Mouse (Mus musculus): Measurements from ENCODE around the gene Trim38. TPM values are rescaled to one million over a fixed set of nuclear protein-coding genes. Genes with fewer than 3 reads are reported as not detected.

Trim38 gene
- polyA plus RNA-seq, 1 experiment: 0.05 TPM

DNA sequence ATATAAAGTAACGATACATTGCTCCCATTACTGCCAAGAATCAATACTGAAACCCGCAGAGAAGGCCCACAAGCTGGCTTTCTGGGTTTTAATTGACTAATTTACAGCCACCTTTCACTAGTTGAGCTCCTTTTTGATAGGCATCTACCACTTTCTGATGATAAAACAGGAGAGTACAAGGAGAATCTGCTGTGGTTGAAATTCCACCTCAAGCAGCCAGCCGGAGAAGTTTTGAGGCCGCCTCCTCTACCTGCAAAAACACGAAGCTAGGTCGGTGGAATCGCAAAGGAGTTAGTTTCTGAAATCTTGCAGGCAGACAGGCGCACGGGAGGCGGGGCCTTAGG lies 6.5 kb upstream of the Trim38 start:
- under 1% methylated on average over 10 of the region's 10 CpGs for WGBS
- Histone ChIP-seq H3K27ac (ENCODE audit: insufficient read depth, low read depth, low read length) (peak overlapping the region; percentile 46; the same call in 1 of the 2 replicates), H3K4me1 (ENCODE audit: control insufficient read depth, insufficient read depth, low read length) (peaks cover 8% of the 10 kb centered on the region; the same call in 1 of the 2 replicates), H3K36me3 (ENCODE audit: control insufficient read depth, insufficient read depth, low read length) (no peaks in the 10 kb centered on the region), H3K4me3 (ENCODE audit: insufficient read depth, low read depth, low read length) (peak overlapping the region; percentile 52), H3K27me3 (replicated peaks; ENCODE audit: control insufficient read depth, insufficient read depth, low read length) (no peaks in the 10 kb centered on the region)
- DNase-seq: no peak
- TF ChIP-seq CTCF (conservative IDR thresholded peaks at IDR 0.05; ENCODE audit: insufficient read depth, insufficient read length, low read depth, low read length) (no peak), POLR2A (IDR thresholded peaks at IDR 0.05; ENCODE audit: low read depth, low read length) (no peak)

DNA sequence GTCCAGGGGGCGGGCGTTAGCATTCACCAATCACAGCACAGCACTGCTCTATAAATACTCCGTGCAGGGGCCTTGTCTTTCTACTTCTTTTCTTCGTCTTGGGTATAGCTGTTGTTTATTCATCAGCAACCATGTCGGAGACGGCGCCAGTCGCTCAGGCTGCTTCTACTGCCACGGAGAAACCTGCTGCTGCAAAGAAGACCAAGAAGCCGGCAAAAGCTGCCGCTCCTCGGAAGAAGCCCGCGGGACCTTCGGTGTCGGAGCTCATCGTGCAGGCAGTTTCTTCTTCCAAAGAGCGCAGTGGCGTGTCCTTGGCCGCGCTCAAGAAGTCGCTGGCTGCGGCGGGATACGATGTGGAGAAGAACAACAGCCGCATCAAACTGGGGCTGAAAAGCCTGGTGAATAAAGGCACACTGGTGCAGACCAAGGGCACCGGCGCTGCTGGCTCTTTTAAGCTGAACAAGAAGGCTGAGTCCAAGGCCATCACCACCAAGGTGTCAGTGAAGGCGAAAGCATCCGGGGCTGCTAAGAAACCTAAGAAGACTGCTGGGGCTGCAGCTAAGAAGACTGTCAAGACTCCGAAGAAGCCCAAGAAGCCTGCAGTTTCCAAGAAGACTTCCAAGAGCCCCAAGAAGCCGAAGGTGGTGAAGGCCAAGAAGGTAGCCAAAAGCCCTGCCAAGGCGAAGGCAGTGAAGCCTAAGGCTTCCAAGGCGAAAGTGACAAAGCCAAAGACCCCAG lies 6.0 kb upstream of the Trim38 start, which contains the start of gene Hist1h1a:
TSS of gene Hist1h1a (plus strand) at position 81 of the 738 bp plus-strand sequence.
- WGBS: 5% methylated on average over 34 of the region's 34 CpGs
- Histone ChIP-seq H3K4me1 (ENCODE audit: control insufficient read depth, insufficient read depth, low read length) (peaks cover 8% of the 10 kb centered on the region; the same call in 1 of the 2 replicates), H3K36me3 (ENCODE audit: control insufficient read depth, insufficient read depth, low read length) (no peaks in the 10 kb centered on the region), H3K4me3 (ENCODE audit: insufficient read depth, low read depth, low read length) (peak within 1 kb of the TSS; percentile 52), H3K27ac (ENCODE audit: insufficient read depth, low read depth, low read length) (peak within 1 kb of the TSS; percentile 46; the same call in 1 of the 2 replicates), H3K27me3 (replicated peaks; ENCODE audit: control insufficient read depth, insufficient read depth, low read length) (no peaks in the 10 kb centered on the region)
- no peak for TF ChIP-seq CTCF (conservative IDR thresholded peaks at IDR 0.05; ENCODE audit: insufficient read depth, insufficient read length, low read depth, low read length)
- TF ChIP-seq POLR2A (IDR thresholded peaks at IDR 0.05; ENCODE audit: low read depth, low read length): peak; percentile 31
- peak; percentile 89 for DNase-seq

DNA sequence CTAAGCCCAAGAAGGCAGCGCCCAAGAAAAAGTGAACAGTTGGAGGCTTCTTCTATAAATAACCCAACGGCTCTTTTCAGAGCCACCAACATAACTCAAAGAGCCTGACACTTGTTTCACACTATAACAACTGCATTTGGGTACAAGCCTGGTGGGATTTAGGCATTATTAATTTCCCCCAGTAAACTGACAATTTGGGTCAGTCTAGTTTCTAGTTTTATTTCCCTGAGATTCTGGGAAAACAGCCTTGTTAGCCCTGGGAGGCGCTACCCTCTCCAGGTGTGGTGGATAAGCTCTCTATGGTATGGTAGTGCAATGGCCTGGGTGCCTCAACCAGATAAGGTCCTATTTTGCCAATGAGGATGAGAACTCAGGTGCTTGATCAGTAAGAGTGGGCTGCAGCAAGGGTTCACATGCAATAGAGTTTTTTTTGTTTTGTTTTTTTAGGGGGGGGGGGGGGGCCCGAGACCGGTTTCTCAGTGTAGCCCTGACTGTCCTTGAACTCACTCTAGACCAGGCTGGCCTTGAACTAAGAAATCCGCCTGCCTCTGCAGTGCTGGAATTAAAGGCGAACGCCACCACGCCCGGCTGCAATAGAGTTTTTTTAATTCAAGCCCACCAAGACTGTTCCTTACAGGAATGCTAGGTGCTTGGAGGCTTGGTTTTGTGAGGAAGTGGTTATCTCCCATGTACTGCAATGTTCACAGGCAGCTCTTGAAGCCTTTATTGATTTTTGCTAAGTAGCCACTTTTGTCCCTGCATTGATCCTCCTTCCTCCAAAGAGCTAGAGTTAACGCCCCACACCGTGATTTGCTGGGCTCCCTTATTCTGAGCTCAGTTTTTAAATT lies 5.2 kb upstream of the Trim38 start:
- H3K27me3 ChIP-seq (replicated peaks; ENCODE audit: control insufficient read depth, insufficient read depth, low read length): no peaks in the 10 kb centered on the region
- no peak overlapping the region for H3K27ac ChIP-seq (ENCODE audit: insufficient read depth, low read depth, low read length)
- H3K4me3 ChIP-seq (ENCODE audit: insufficient read depth, low read depth, low read length): no peak overlapping the region
- TF ChIP-seq POLR2A (IDR thresholded peaks at IDR 0.05; ENCODE audit: low read depth, low read length): no peak
- TF ChIP-seq CTCF (conservative IDR thresholded peaks at IDR 0.05; ENCODE audit: insufficient read depth, insufficient read length, low read depth, low read length): no peak
- peaks cover 8% of the 10 kb centered on the region; the same call in 1 of the 2 replicates for H3K4me1 ChIP-seq (ENCODE audit: control insufficient read depth, insufficient read depth, low read length)
- no peaks in the 10 kb centered on the region for H3K36me3 ChIP-seq (ENCODE audit: control insufficient read depth, insufficient read depth, low read length)
- no peak for DNase-seq
- 65% methylated on average over 12 of the region's 12 CpGs for WGBS

DNA sequence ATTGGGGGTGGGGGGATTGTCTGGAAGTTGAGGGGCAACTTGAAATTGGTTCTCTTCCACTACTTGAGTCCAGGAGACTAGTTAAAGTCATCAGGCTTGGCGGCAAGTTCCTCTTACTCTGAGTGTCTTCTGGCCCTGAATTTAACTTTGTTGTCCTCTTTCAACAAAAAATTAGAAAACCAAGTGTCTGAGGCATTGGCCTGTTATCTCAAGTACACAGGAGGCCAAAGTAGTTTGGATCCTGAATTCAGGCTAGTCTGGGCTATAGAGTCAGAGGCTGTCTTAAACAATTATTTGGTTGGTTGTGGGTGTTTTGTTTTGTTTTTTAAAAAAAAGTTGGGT lies 4.6 kb upstream of the Trim38 start:
- 94% methylated on average over 1 of the region's 1 CpGs for WGBS
- TF ChIP-seq POLR2A (IDR thresholded peaks at IDR 0.05; ENCODE audit: low read depth, low read length) (no peak), CTCF (conservative IDR thresholded peaks at IDR 0.05; ENCODE audit: insufficient read depth, insufficient read length, low read depth, low read length) (no peak)
- Histone ChIP-seq H3K4me1 (ENCODE audit: control insufficient read depth, insufficient read depth, low read length) (peaks cover 8% of the 10 kb centered on the region; the same call in 1 of the 2 replicates), H3K27ac (ENCODE audit: insufficient read depth, low read depth, low read length) (no peak overlapping the region), H3K36me3 (ENCODE audit: control insufficient read depth, insufficient read depth, low read length) (no peaks in the 10 kb centered on the region), H3K4me3 (ENCODE audit: insufficient read depth, low read depth, low read length) (no peak overlapping the region), H3K27me3 (replicated peaks; ENCODE audit: control insufficient read depth, insufficient read depth, low read length) (no peaks in the 10 kb centered on the region)
- DNase-seq: no peak

DNA sequence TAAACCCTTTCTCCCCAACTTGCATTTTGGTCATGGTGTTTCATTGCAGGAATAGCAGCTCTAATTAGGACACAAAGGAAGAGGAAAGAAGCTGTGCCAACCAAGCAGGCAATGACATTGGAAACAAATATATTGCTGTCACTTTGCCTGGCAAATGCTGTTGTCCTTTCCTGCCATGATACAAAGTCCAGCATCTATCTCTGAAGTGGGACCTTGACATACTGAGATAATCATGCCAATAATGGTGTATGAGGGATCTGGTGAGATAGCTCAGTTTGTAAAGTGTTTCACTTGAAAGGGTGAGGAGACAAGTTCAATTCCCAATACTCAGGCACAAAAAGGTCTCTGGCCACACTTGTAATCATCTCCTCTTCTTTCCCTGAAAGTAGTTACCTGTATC lies 2.9 kb upstream of the Trim38 start:
- peaks cover 4% of the 10 kb centered on the region; the same call in 1 of the 2 replicates for H3K4me1 ChIP-seq (ENCODE audit: control insufficient read depth, insufficient read depth, low read length)
- no peak for DNase-seq
- H3K27ac ChIP-seq (ENCODE audit: insufficient read depth, low read depth, low read length): no peak overlapping the region
- no peaks in the 10 kb centered on the region for H3K36me3 ChIP-seq (ENCODE audit: control insufficient read depth, insufficient read depth, low read length)
- TF ChIP-seq POLR2A (IDR thresholded peaks at IDR 0.05; ENCODE audit: low read depth, low read length) (no peak), CTCF (conservative IDR thresholded peaks at IDR 0.05; ENCODE audit: insufficient read depth, insufficient read length, low read depth, low read length) (no peak)
- H3K27me3 ChIP-seq (replicated peaks; ENCODE audit: control insufficient read depth, insufficient read depth, low read length): no peaks in the 10 kb centered on the region
- no peak overlapping the region for H3K4me3 ChIP-seq (ENCODE audit: insufficient read depth, low read depth, low read length)

DNA sequence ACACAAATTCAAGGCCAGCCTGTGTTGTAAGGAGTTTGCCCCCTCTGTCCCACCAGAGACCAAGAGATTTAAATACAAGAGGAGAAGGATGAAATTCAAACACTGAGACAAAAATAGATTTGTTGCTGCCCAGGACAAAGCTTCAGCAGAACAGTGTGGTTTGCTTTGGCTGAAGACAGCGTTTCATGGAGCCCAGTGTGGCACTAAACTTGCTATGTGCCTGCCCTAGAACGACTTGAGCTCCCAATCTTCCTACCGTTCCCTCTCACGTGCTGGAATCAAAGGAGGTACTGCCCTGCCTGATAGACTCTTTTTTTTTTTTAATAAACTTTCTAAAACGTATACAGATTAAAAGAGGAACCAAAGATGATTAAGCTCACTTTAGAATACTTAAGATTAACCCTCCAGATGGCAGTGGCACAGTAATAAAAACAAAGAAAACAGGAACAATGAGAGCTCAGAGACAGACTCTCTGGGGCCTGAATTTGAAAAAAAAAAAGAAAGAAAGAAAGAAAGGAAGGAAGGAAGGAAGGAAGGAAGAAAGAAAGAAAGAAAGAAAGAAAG lies 797 bp upstream of the Trim38 start:
- Histone ChIP-seq H3K27ac (ENCODE audit: insufficient read depth, low read depth, low read length) (no peak overlapping the region), H3K27me3 (replicated peaks; ENCODE audit: control insufficient read depth, insufficient read depth, low read length) (no peaks in the 10 kb centered on the region), H3K4me3 (ENCODE audit: insufficient read depth, low read depth, low read length) (no peak overlapping the region), H3K4me1 (ENCODE audit: control insufficient read depth, insufficient read depth, low read length) (no peaks in the 10 kb centered on the region), H3K36me3 (ENCODE audit: control insufficient read depth, insufficient read depth, low read length) (no peaks in the 10 kb centered on the region)
- 56% methylated on average over 5 of the region's 5 CpGs for WGBS
- no peak for DNase-seq
- TF ChIP-seq CTCF (conservative IDR thresholded peaks at IDR 0.05; ENCODE audit: insufficient read depth, insufficient read length, low read depth, low read length) (no peak), POLR2A (IDR thresholded peaks at IDR 0.05; ENCODE audit: low read depth, low read length) (no peak)

Measured in kidney, adult 2 months (tissue).